Mouse (Mus musculus): Measurements from ENCODE around the gene Ppox.
"Not testable (repeated sequence)": the region's sequence is repeated elsewhere in the genome, so short reads cannot be mapped to it uniquely, and the experiment has no call there.

Ppox gene

GRCm38 (mm10) chr1:171280916-171281527 lies at the start of gene Ppox:
Ppox (minus strand) TSS chr1:171281186.
- peak; percentile 86 to 93 for DNase-seq

GRCm38 (mm10) chr1:171330216-171330560 lies 49.2 kb upstream of the Ppox start:
- no peak for DNase-seq

GRCm38 (mm10) chr1:171329433-171330215 lies 48.6 kb upstream of the Ppox start:
- peak; percentile 32 to 58 for DNase-seq

GRCm38 (mm10) chr1:171328839-171329432 lies 48.0 kb upstream of the Ppox start, which contains the start of gene Dedd:
Dedd (plus strand) TSS chr1:171329145.
- DNase-seq: peak; percentile 87 to 90

- no peak for DNase-seq
Observed at GRCm38 (mm10) chr1:171328244-171328643, 47.3 kb upstream of the Ppox start.

- not testable (repeated sequence) for DNase-seq
Observed at GRCm38 (mm10) chr1:171326588-171326987, 45.6 kb upstream of the Ppox start.

GRCm38 (mm10) chr1:171325571-171325970 lies 44.6 kb upstream of the Ppox start:
- no peak for DNase-seq

- DNase-seq: no peak
Observed at GRCm38 (mm10) chr1:171322012-171322411, 41.0 kb upstream of the Ppox start.

- no peak for DNase-seq
Observed at GRCm38 (mm10) chr1:171321415-171321814, 40.4 kb upstream of the Ppox start.

- DNase-seq: no peak
Observed at GRCm38 (mm10) chr1:171320151-171320550, 39.2 kb upstream of the Ppox start.

GRCm38 (mm10) chr1:171319748-171320147 lies 38.8 kb upstream of the Ppox start:
- no peak for DNase-seq

- no peak for DNase-seq
Observed at GRCm38 (mm10) chr1:171309321-171309720, 28.3 kb upstream of the Ppox start.

GRCm38 (mm10) chr1:171306157-171306556 lies 25.2 kb upstream of the Ppox start:
- DNase-seq: not testable (repeated sequence)

- no peak for DNase-seq
Observed at GRCm38 (mm10) chr1:171298226-171298625, 17.2 kb upstream of the Ppox start.

- no peak for DNase-seq
Observed at GRCm38 (mm10) chr1:171295063-171295402, 14.0 kb upstream of the Ppox start.

- peak; percentile 67 to 75 for DNase-seq
Observed at GRCm38 (mm10) chr1:171294298-171295062, 13.5 kb upstream of the Ppox start, which contains the start of gene Ufc1. Ufc1 (minus strand) TSS chr1:171295024.

GRCm38 (mm10) chr1:171293906-171294297 lies 12.9 kb upstream of the Ppox start:
- no peak for DNase-seq

- no peak for DNase-seq
Observed at GRCm38 (mm10) chr1:171293351-171293750, 12.4 kb upstream of the Ppox start.

- DNase-seq: no peak
Observed at GRCm38 (mm10) chr1:171288328-171288727, 7.3 kb upstream of the Ppox start.

- DNase-seq: peak; percentile 88 to 89
Observed at GRCm38 (mm10) chr1:171287136-171288081, 6.4 kb upstream of the Ppox start, which contains the start of gene Usp21. Usp21 (minus strand) TSS chr1:171287991.

GRCm38 (mm10) chr1:171286517-171286916 lies 5.5 kb upstream of the Ppox start:
- no peak for DNase-seq
